Mouse (Mus musculus) liver, embryonic 13.5 days (tissue): Measurements from ENCODE around the gene Gpr18. TPM values are rescaled to one million over a fixed set of nuclear protein-coding genes. Genes with fewer than 3 reads are reported as not detected.
"Not testable (repeated sequence)": the region's sequence is repeated elsewhere in the genome, so short reads cannot be mapped to it uniquely, and the experiment has no call there.

Experiments
- ATAC-seq: fragments of 200-750 bp; cut with Nextera tagmentation; 2 replicates; pipeline ENCODE4 v1.8.0; 2017; ENCODE audit warnings: low read depth, mild to moderate bottlenecking, moderate number of reproducible peaks, moderate library complexity
- DNase-seq: peaks from one replicate; pipeline ENCODE4 v3.0.0; 2022
- H3K27ac ChIP-seq: fragments of 300-500 bp; sonication (generic); 2 replicates; pipeline ENCODE4 v1.5.1; 2015; ENCODE audit warnings: moderate library complexity, mild to moderate bottlenecking, inconsistent platforms
- H3K27me3 ChIP-seq: fragments of 300-500 bp; sonication (generic); 2 replicates; pipeline ENCODE4 v1.6.1; 2015; ENCODE audit warnings: mild to moderate bottlenecking, inconsistent platforms
- H3K36me3 ChIP-seq: fragments of 300-500 bp; sonication (generic); 2 replicates; pipeline ENCODE4 v1.6.1; 2015; ENCODE audit warnings: mild to moderate bottlenecking, inconsistent platforms
- H3K4me1 ChIP-seq: fragments of 300-500 bp; sonication (generic); replicated peaks from 2 replicates; pipeline ENCODE4 v1.6.1; 2015; ENCODE audit warnings: inconsistent platforms
- H3K4me2 ChIP-seq: fragments of 300-500 bp; sonication (generic); 2 replicates; pipeline ENCODE4 v1.6.1; 2015; ENCODE audit warnings: inconsistent platforms, mild to moderate bottlenecking, moderate library complexity
- H3K4me3 ChIP-seq: fragments of 300-500 bp; sonication (generic); replicated peaks from 2 replicates; pipeline ENCODE4 v1.5.1; 2015; ENCODE audit warnings: mild to moderate bottlenecking, inconsistent platforms
- H3K9ac ChIP-seq: fragments of 300-500 bp; sonication (generic); 2 replicates; pipeline ENCODE4 v1.6.1; 2015; ENCODE audit warnings: mild to moderate bottlenecking, inconsistent platforms
- H3K9me3 ChIP-seq: fragments of 300-500 bp; sonication (generic); replicated peaks from 2 replicates; pipeline ENCODE4 v1.6.1; 2016; ENCODE audit warnings: inconsistent platforms
- WGBS: fragments of 180-500 bp; shearing (Covaris S2); methylation state at CpG from one replicate; pipeline ENCODE4 v1.1.7; 2015; ENCODE audit not compliant: insufficient replicate concordance; 5-methylcytosine and 5-hydroxymethylcytosine counted together
- polyA plus RNA-seq: library from polyadenylated mRNA; unstranded; fragments of >200 nt; fragmentation: Nextera tagmentation; extraction: Ambion mirVana; gene quantifications from 2 replicates; pipeline ENCODE4 v1.2.1, GENCODE M21; 2015

Gpr18 gene
- polyA plus RNA-seq, 1 experiment from 2014 or later, result not detected

DNA sequence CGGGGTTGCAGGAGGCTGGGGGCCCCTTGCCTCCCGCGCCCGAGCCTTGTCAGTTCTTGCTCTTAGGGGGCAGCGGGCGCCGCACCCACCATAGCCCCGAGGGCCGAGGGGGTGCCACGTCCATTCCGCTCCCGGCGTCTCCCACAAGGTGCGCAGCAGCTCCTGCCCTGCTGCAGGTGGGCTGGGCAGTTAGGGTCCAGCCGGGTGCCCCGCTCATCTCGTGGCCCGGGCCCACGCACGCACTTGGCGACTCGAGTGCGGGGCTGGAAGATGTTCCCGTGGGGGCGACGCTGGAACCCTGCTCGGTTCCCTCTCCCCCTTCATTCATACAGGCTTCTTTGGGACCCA lies 36.7 kb downstream of the Gpr18 start:
- DNase-seq, result no peak
- peaks cover 52% of the 10 kb centered on the region for H3K4me1 ChIP-seq
- no peaks in the 10 kb centered on the region for H3K9me3 ChIP-seq
- peak overlapping the region; percentile 95 for H3K9ac ChIP-seq
- no peaks in the 10 kb centered on the region for H3K27me3 ChIP-seq
- peak overlapping the region; percentile 69 for H3K27ac ChIP-seq
- H3K4me3 ChIP-seq, result peak overlapping the region; percentile 90
- no peaks in the 10 kb centered on the region for H3K36me3 ChIP-seq
- H3K4me2 ChIP-seq, result peak overlapping the region; percentile 95
- ATAC-seq, result peak; percentile 45
- under 1% methylated on average over 27 of the region's 27 CpGs for WGBS

- Histone ChIP-seq H3K27me3 (no peaks in the 10 kb centered on the region), H3K9ac (peak within 1 kb of the TSS; percentile 95), H3K9me3 (no peaks in the 10 kb centered on the region), H3K4me1 (peaks cover 47% of the 10 kb centered on the region), H3K36me3 (no peaks in the 10 kb centered on the region), H3K4me3 (peak within 1 kb of the TSS; percentile 90), H3K4me2 (peak within 1 kb of the TSS; percentile 95), H3K27ac (peak within 1 kb of the TSS; percentile 91)
- peak; percentile 98 for DNase-seq
- WGBS, result under 1% methylated on average over 59 of the region's 61 CpGs
- peak; percentile 98 for ATAC-seq
Observed at GRCm38 (mm10) chr14:121878176-121878858, 37.3 kb downstream of the Gpr18 start, which contains the start of gene Ubac2. Gene Ubac2, plus strand, starts transcription at chr14:121878620.

GRCm38 (mm10) chr14:121877640-121878039 lies 37.9 kb downstream of the Gpr18 start:
- DNase-seq, result no peak
- 27% methylated on average over 8 of the region's 8 CpGs for WGBS
- peak overlapping the region; percentile 95 for H3K4me2 ChIP-seq

DNA sequence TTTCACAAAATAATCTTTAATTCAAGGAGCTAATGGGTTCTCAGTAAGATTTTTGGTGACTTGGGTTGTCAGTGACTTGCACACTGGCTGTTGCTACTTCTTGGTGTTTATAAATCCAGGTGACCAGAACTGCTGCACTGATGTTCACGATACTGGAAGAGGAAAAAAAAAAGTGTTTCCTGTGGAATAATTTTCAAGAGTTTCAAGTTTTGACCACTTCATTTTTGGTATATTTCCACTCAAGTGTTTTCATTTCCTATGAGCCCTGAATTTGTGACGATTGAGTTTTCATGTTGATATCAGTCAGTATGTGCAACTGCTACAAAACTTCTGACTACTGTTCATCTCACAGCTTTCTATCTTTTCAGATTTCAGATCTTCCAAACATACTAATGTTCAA lies 38.7 kb downstream of the Gpr18 start:
- no peak for ATAC-seq
- H3K4me2 ChIP-seq, result no peak overlapping the region
- no peaks in the 10 kb centered on the region for H3K9me3 ChIP-seq
- WGBS, result 67% methylated on average over 2 of the region's 2 CpGs
- peaks cover 33% of the 10 kb centered on the region for H3K4me1 ChIP-seq
- H3K4me3 ChIP-seq, result no peak overlapping the region
- H3K9ac ChIP-seq, result no peak overlapping the region
- no peaks in the 10 kb centered on the region for H3K27me3 ChIP-seq
- DNase-seq, result no peak
- no peak overlapping the region for H3K27ac ChIP-seq
- H3K36me3 ChIP-seq, result no peaks in the 10 kb centered on the region

More at GRCm38 (mm10) chr14:121877640-121878039, 37.9 kb downstream of the Gpr18 start:
- Histone ChIP-seq H3K9me3 (no peaks in the 10 kb centered on the region), H3K4me1 (peaks cover 40% of the 10 kb centered on the region), H3K9ac (peak overlapping the region; percentile 95), H3K27ac (peak overlapping the region; percentile 91), H3K4me3 (peak overlapping the region; percentile 90), H3K36me3 (no peaks in the 10 kb centered on the region), H3K27me3 (no peaks in the 10 kb centered on the region)
- no peak for ATAC-seq

DNA sequence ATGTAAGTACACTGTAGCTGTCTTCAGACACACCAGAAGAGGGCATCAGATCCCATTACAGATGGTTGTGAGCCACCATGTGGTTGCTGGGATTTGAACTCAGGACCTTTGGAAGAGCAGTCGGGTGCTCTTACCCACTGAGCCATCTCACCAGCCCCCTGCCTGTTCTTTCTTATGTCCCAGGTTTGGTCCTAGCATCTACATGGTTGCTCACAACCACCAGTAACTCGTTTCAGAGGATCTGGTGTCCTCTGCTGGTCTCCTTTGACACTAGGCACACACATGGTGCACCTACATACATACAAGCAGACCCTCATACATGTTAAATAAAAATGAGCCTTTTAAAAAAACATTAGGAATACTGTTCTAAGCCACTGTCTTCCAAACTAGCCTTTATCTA lies 39.4 kb downstream of the Gpr18 start:
- not testable (repeated sequence) for H3K9me3 ChIP-seq, H3K9ac ChIP-seq, H3K36me3 ChIP-seq, DNase-seq, ATAC-seq, H3K27me3 ChIP-seq, H3K4me3 ChIP-seq, H3K27ac ChIP-seq, H3K4me2 ChIP-seq
- 58% methylated on average over 2 of the region's 2 CpGs for WGBS
- peaks cover 29% of the 10 kb centered on the region for H3K4me1 ChIP-seq

DNA sequence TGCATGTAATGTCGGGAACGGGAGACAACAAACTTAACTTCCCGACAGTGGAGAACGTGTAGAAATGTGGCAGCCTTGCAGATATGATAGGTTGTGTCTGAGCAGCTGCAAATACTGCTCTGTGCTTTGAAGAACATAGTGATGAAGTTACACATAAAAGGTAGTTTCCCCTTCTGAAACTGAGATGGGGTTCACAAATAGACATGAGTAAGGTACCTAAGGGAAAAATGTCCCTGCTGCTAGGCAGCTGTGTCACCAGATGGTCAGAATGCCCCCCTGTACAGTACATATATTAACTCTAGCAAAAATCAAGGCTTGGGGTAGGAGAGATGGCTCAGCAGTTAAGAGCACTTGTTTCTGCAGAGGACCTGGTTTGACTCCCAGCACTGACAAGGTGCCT lies 41.9 kb downstream of the Gpr18 start:
- ATAC-seq (no peak), DNase-seq (no peak)
- H3K4me2 ChIP-seq, result no peak overlapping the region

GRCm38 (mm10) chr14:121873172-121873571 lies 42.4 kb downstream of the Gpr18 start:
- Histone ChIP-seq H3K9me3 (no peaks in the 10 kb centered on the region), H3K9ac (no peak overlapping the region), H3K36me3 (no peaks in the 10 kb centered on the region), H3K4me1 (peaks cover 6% of the 10 kb centered on the region), H3K27me3 (no peaks in the 10 kb centered on the region), H3K4me2 (no peak overlapping the region), H3K4me3 (no peak overlapping the region), H3K27ac (no peak overlapping the region)
- ATAC-seq (no peak), DNase-seq (no peak)
- 60% methylated on average over 2 of the region's 2 CpGs for WGBS

More for the DNA sequence above, 41.9 kb downstream of the Gpr18 start:
- H3K4me1 ChIP-seq, result peaks cover 6% of the 10 kb centered on the region
- H3K4me3 ChIP-seq, result no peak overlapping the region
- H3K9me3 ChIP-seq, result no peaks in the 10 kb centered on the region
- no peaks in the 10 kb centered on the region for H3K27me3 ChIP-seq
- WGBS, result 58% methylated on average over 4 of the region's 4 CpGs
- H3K36me3 ChIP-seq, result no peaks in the 10 kb centered on the region
- no peak overlapping the region for H3K27ac ChIP-seq
- no peak overlapping the region for H3K9ac ChIP-seq

DNA sequence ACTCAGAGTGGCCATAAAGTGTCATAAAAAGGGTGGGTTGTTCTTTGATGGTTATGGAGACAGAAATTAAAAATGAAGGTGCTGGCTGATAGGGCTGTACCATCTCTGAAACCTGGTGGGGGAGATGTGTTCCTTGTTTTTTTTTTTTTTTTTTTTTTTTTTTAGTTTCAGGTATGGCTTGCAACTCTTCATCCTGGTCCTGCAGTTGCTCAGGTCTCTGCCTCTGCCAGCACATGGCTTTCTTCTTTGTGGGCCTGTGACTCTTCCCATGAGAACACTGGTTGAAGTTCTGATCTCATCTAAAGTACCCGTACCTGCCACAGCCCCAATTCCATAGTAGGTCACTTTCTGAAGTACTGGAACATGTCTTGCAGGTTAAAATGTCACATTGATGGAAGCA lies 42.8 kb downstream of the Gpr18 start:
- Histone ChIP-seq H3K9me3 (no peaks in the 10 kb centered on the region), H3K9ac (no peak overlapping the region), H3K36me3 (no peaks in the 10 kb centered on the region), H3K4me2 (no peak overlapping the region), H3K4me3 (no peak overlapping the region), H3K27me3 (no peaks in the 10 kb centered on the region), H3K27ac (no peak overlapping the region), H3K4me1 (peaks cover 5% of the 10 kb centered on the region)
- no peak for ATAC-seq
- 71% methylated on average over 1 of the region's 1 CpGs for WGBS
- DNase-seq, result no peak

GRCm38 (mm10) chr14:121869111-121869510 lies 46.5 kb downstream of the Gpr18 start:
- DNase-seq (no peak), ATAC-seq (no peak)
- no peaks in the 10 kb centered on the region for H3K36me3 ChIP-seq
- WGBS, result 50% methylated on average over 1 of the region's 1 CpGs
- no peaks in the 10 kb centered on the region for H3K9me3 ChIP-seq
- no peak overlapping the region for H3K9ac ChIP-seq
- H3K4me3 ChIP-seq, result no peak overlapping the region
- no peaks in the 10 kb centered on the region for H3K27me3 ChIP-seq
- H3K27ac ChIP-seq, result no peak overlapping the region
- H3K4me2 ChIP-seq, result no peak overlapping the region
- H3K4me1 ChIP-seq, result no peaks in the 10 kb centered on the region

- Histone ChIP-seq H3K4me1 (no peaks in the 10 kb centered on the region), H3K9me3 (no peaks in the 10 kb centered on the region), H3K27me3 (no peaks in the 10 kb centered on the region), H3K4me2 (no peak overlapping the region), H3K4me3 (no peak overlapping the region), H3K36me3 (no peaks in the 10 kb centered on the region), H3K27ac (no peak overlapping the region), H3K9ac (no peak overlapping the region)
- 67% methylated on average over 3 of the region's 3 CpGs for WGBS
- ATAC-seq (no peak), DNase-seq (no peak)
Observed at GRCm38 (mm10) chr14:121866574-121866973, 49.0 kb downstream of the Gpr18 start.

- peak; percentile 31 for DNase-seq
- WGBS, result 6% methylated on average over 2 of the region's 2 CpGs
- not testable (repeated sequence) for H3K9me3 ChIP-seq, H3K27me3 ChIP-seq, H3K27ac ChIP-seq, ATAC-seq, H3K36me3 ChIP-seq, H3K4me3 ChIP-seq, H3K4me2 ChIP-seq, H3K9ac ChIP-seq, H3K4me1 ChIP-seq
Observed at GRCm38 (mm10) chr14:121865162-121865561, 50.4 kb downstream of the Gpr18 start.
